Mouse (Mus musculus): Measurements from ENCODE around the gene Krt15.

Gene Krt15

GRCm38 (mm10) chr11:100121466-100121865, 14.3 kb downstream of the Krt15 start, which contains the start of gene Krt13:
Gene Krt13 (minus strand): TSS chr11:100121566.
- DNase-seq: no peak

- no peak for DNase-seq
Measured at GRCm38 (mm10) chr11:100120331-100120730, 15.4 kb downstream of the Krt15 start.

GRCm38 (mm10) chr11:100113742-100114029, 22.0 kb downstream of the Krt15 start:
- DNase-seq: no peak

- DNase-seq: no peak
Measured at GRCm38 (mm10) chr11:100112935-100113741, 22.6 kb downstream of the Krt15 start.

GRCm38 (mm10) chr11:100105576-100106122, 30.1 kb downstream of the Krt15 start, which contains the start of gene Krt36:
Gene Krt36 (minus strand): TSS chr11:100105626.
- DNase-seq: no peak

GRCm38 (mm10) chr11:100102693-100103429, 32.9 kb downstream of the Krt15 start:
- DNase-seq: no peak

GRCm38 (mm10) chr11:100100391-100100790, 35.3 kb downstream of the Krt15 start:
- no peak for DNase-seq

GRCm38 (mm10) chr11:100097819-100098218, 37.9 kb downstream of the Krt15 start:
- no peak for DNase-seq

GRCm38 (mm10) chr11:100096141-100096540, 39.6 kb downstream of the Krt15 start, which contains the start of gene Krt35:
Gene Krt35 (minus strand): TSS chr11:100096241.
- no peak for DNase-seq

- no peak for DNase-seq
Measured at GRCm38 (mm10) chr11:100088378-100089025, 47.2 kb downstream of the Krt15 start.

- DNase-seq: no peak
Measured at GRCm38 (mm10) chr11:100087861-100088260, 47.9 kb downstream of the Krt15 start, which contains the start of gene Krt32. Gene Krt32 (minus strand): TSS chr11:100088226.
